Mouse (Mus musculus) G1E (cell line): Measurements from ENCODE around the gene E330017A01Rik. TPM values are rescaled to one million over a fixed set of nuclear protein-coding genes. Genes with fewer than 3 reads are reported as not detected.
A peak's percentile ranks its signal among the peaks of the same experiment; 100 is the strongest.

ENCODE experiments used
- ATAC-seq: 2 replicates; pipeline ENCODE4 v1.8.0; 2016; ENCODE audit warnings: mild to moderate bottlenecking; ENCODE audit not compliant: insufficient number of reproducible peaks, poor library complexity, low FRiP score, severe bottlenecking; ENCODE audit errors: extremely low read depth
- DNase-seq: peaks from one replicate; pipeline ENCODE4 v3.0.0; 2012; ENCODE audit warnings: low spot score
- H3K27me3 ChIP-seq: 2 replicates; pipeline ENCODE4 v1.6.1; 2012; ENCODE audit warnings: mild to moderate bottlenecking, low read length, inconsistent platforms; ENCODE audit not compliant: insufficient read depth
- H3K36me3 ChIP-seq: replicated peaks from 2 replicates; pipeline ENCODE3; 2012; ENCODE audit warnings: mild to moderate bottlenecking, inconsistent platforms
- H3K4me1 ChIP-seq: 2 replicates; pipeline ENCODE4 v1.6.1; 2012; ENCODE audit warnings: low read depth, low read length, inconsistent platforms, mixed read lengths; ENCODE audit not compliant: insufficient read depth
- H3K4me3 ChIP-seq: 2 replicates; pipeline ENCODE4 v1.5.1; 2012; ENCODE audit warnings: low read depth, mild to moderate bottlenecking, inconsistent platforms, low read length, moderate library complexity, mixed read lengths
- H3K9me3 ChIP-seq: replicated peaks from 2 replicates; pipeline ENCODE4 v1.6.1; 2012; ENCODE audit warnings: inconsistent platforms
- CTCF ChIP-seq: IDR thresholded peaks from 2 replicates; pipeline ENCODE4 v1.5.1; 2012; ENCODE audit warnings: low read depth, low read length, inconsistent platforms, mixed read lengths
- GATA1 ChIP-seq: IDR thresholded peaks from 2 replicates; pipeline ENCODE4 v1.6.1; 2012; ENCODE audit warnings: borderline replicate concordance, low read length, inconsistent platforms, mixed read lengths
- GATA2 ChIP-seq: IDR thresholded peaks from 2 replicates; pipeline ENCODE4 v1.6.1; 2012; ENCODE audit warnings: low read depth, low read length, inconsistent platforms, borderline replicate concordance
- POLR2AphosphoS5 ChIP-seq: IDR thresholded peaks from 2 replicates; pipeline ENCODE4 v1.6.1; 2012; ENCODE audit warnings: low read depth, low read length, inconsistent platforms; ENCODE audit not compliant: insufficient replicate concordance
- TAL1 ChIP-seq: conservative IDR thresholded peaks from 2 replicates; pipeline ENCODE4 v1.6.1; 2012; ENCODE audit warnings: low read depth, low read length, inconsistent platforms, mixed read lengths
- polyA plus RNA-seq: library from polyadenylated mRNA; stranded (reverse); fragments of >175 nt; gene quantifications from 2 replicates; pipeline ENCODE4 v1.2.3, GENCODE M21; 2012
- total RNA-seq, 2 experiments: library from RNA; stranded (forward) in 1 of 2; stranded (reverse) in 1 of 2; fragments of 200-1000 nt in 1 of 2; fragments of >200 nt in 1 of 2; fragmentation: Nextera tagmentation in 1 of 2; gene quantifications; 2 replicates each; pipeline ENCODE4 v1.2.3; 2014 to 2017

The E330017A01Rik gene
- not detected in 2 replicates for total RNA-seq (2014; fragmentation: Nextera tagmentation)
- 0.11 and 0.17 TPM in 2 replicates for total RNA-seq (2017)
- not detected in 2 replicates for polyA plus RNA-seq

- H3K4me1 ChIP-seq: peaks cover 24% of the 10 kb centered on the region
- H3K36me3 ChIP-seq: no peaks in the 10 kb centered on the region
- no peak within 1 kb of the TSS for H3K4me3 ChIP-seq
- DNase-seq (no peak), ATAC-seq (no peak)
- no peaks in the 10 kb centered on the region for H3K27me3 ChIP-seq
- TF ChIP-seq GATA2 (no peak), CTCF (no peak), TAL1 (no peak), GATA1 (no peak), POLR2AphosphoS5 (no peak)
- H3K9me3 ChIP-seq: no peaks in the 10 kb centered on the region
These were observed at the start of gene E330017A01Rik for GRCm38 (mm10) chr16:58638689-58639175. Gene E330017A01Rik, minus strand, starts transcription at chr16:58638739.

GRCm38 (mm10) chr16:58685548-58686537 lies 47.3 kb upstream of the E330017A01Rik start:
- Histone ChIP-seq H3K27me3 (no peaks in the 10 kb centered on the region), H3K4me3 (no peak overlapping the region), H3K36me3 (peaks cover 34% of the 10 kb centered on the region), H3K9me3 (no peaks in the 10 kb centered on the region), H3K4me1 (peaks cover 38% of the 10 kb centered on the region)
- peak; percentile 71 for ATAC-seq
- no peak for DNase-seq
- TF ChIP-seq CTCF (no peak), POLR2AphosphoS5 (no peak), TAL1 (no peak), GATA1 (no peak), GATA2 (no peak)

- no peak overlapping the region for H3K4me3 ChIP-seq
- H3K4me1 ChIP-seq: peaks cover 34% of the 10 kb centered on the region
- no peak for ATAC-seq
- no peak for TF ChIP-seq CTCF
- no peak for TF ChIP-seq GATA2
- no peak for TF ChIP-seq GATA1
- TF ChIP-seq POLR2AphosphoS5: no peak
- H3K36me3 ChIP-seq: peaks cover 40% of the 10 kb centered on the region
- H3K9me3 ChIP-seq: no peaks in the 10 kb centered on the region
- DNase-seq: no peak
- H3K27me3 ChIP-seq: no peaks in the 10 kb centered on the region
These were observed 46.0 kb upstream of the E330017A01Rik start for GRCm38 (mm10) chr16:58684537-58684936.

- TF ChIP-seq GATA1 (no peak), CTCF (no peak), TAL1 (no peak), GATA2 (no peak), POLR2AphosphoS5 (0 out of 2 replicates have a peak, but pooled peaks have one; percentile 11)
- Histone ChIP-seq H3K4me3 (no peak overlapping the region), H3K9me3 (no peaks in the 10 kb centered on the region), H3K4me1 (peaks cover 36% of the 10 kb centered on the region), H3K36me3 (peaks cover 42% of the 10 kb centered on the region), H3K27me3 (no peaks in the 10 kb centered on the region)
- DNase-seq (no peak), ATAC-seq (no peak)
These were observed 45.4 kb upstream of the E330017A01Rik start for GRCm38 (mm10) chr16:58683911-58684310.

GRCm38 (mm10) chr16:58682870-58683269 lies 44.3 kb upstream of the E330017A01Rik start:
- H3K27me3 ChIP-seq: no peaks in the 10 kb centered on the region
- no peak for DNase-seq
- no peak for ATAC-seq
- H3K4me1 ChIP-seq: peaks cover 45% of the 10 kb centered on the region
- no peak for TF ChIP-seq POLR2AphosphoS5
- no peak for TF ChIP-seq GATA1
- no peak for TF ChIP-seq CTCF
- no peak for TF ChIP-seq TAL1
- no peak for TF ChIP-seq GATA2
- peaks cover 52% of the 10 kb centered on the region for H3K36me3 ChIP-seq
- H3K4me3 ChIP-seq: no peak overlapping the region
- no peaks in the 10 kb centered on the region for H3K9me3 ChIP-seq

- peaks cover 60% of the 10 kb centered on the region for H3K36me3 ChIP-seq
- no peak overlapping the region for H3K4me3 ChIP-seq
- TF ChIP-seq POLR2AphosphoS5 (peak; percentile 82; the same call in 1 of the 2 replicates), GATA1 (no peak)
- no peaks in the 10 kb centered on the region for H3K9me3 ChIP-seq
- DNase-seq (no peak), ATAC-seq (no peak)
- H3K4me1 ChIP-seq: peaks cover 53% of the 10 kb centered on the region
- no peaks in the 10 kb centered on the region for H3K27me3 ChIP-seq
These were observed 43.5 kb upstream of the E330017A01Rik start for GRCm38 (mm10) chr16:58682046-58682445.
